Mouse (Mus musculus) 3T3-L1 (cell line): ENCODE measurements at regions not wholly inside any gene's neighbourhood (a gene's known extent, or its start where the extent isn't known, plus 50 kb on each side); places are given as distances from the start of the nearest gene placed in this dataset.

Experiments used
- DNase-seq: peaks from one replicate; pipeline ENCODE4 v3.0.0-alpha.2; 2015; ENCODE audit warnings: low read depth, low spot score

DNA sequence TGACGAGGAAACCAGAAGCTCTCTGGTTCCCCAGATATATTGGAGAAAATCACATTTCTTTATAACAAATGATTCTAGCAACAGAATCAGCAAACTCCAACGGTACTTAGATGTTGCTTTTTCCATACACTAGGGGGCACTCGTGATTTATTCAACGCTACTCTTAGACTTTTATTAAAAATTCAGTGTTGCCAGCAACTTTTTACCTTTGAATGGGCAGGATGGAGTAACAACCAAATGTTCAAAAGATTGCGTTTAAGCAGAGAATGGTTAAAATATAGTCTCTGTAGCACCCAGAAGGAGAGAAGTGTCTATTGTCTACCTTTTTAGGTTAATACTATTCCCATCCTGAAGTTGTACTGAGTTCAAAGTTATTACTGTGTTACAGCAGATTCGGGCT lies 715.4 kb upstream of the Cblb start:
- peak; percentile 69 for DNase-seq

DNA sequence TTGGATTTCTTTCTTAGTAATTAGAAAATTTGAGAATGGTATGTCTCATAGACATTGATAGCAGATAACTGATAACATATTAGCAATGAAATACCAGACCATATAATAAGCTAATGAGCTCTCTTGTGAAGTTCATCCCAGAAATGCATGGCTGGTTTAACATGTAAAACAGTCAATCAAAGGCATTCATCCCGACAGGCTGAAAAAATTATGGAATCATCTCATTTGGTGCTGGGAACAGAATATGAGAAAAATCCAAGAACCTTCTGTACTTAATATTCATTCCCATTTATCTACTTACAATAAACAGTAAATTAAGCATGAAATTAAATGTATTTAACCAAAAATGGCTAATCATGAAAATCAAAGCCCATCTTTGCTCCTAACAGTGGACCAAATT lies 698.8 kb upstream of the Cblb start:
- DNase-seq, result no peak

DNA sequence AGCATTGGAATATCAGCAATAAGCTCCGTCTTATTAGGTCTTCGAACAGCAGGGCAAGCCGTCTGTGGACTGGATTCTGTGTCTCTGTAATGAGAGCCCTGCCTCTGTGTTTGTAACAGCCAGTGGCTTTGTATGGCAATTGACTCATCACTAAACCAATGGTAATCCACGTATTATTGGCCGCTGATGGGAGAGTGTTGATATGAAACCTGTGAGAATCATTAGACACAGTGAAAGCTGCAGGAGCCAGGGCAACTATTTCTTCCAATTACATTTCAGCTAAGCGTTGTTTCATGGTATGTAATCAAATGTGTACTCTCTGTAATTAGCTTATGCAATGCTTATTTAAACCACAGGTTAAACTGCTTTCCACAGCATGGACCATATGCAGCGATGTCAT lies 696.1 kb upstream of the Cblb start:
- DNase-seq, result no peak

DNA sequence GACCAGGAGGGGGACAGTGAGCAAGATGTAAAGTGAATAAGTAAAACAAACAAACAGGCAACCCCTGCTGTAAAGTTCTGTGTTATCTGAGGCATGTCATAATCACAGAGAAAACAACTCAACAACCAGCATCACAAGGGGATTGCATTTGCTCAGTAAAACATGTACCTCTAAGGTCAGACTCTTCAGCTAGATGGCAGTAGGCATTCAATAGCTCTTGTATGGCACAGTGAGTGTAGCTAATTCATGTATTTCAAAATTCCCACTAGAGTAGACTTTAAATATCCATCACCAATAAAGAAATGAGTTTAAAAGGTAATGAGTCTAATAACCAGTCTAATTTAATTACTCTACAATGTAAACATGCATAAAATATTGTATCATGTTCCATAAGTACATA lies 683.9 kb upstream of the Cblb start:
- no peak for DNase-seq

DNA sequence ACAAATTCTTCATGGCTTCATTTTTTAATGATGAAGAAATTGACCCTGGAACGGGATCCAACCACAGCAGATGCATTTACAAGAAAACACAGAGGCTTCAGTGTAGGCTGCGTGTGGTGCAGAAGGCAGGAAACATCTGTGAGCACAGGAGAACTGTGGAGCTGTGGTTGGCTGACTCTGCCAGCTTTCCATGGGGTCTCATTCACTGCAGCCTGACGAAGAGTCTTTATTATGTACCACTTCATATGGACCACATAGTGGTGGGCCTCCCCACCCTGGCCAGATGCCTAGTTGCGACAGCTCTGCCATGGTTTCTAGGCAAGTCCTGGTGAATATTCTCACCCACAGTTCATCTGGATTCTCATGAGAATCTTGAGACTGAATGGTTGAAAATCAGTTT lies 678.9 kb upstream of the Cblb start:
- no peak for DNase-seq

DNA sequence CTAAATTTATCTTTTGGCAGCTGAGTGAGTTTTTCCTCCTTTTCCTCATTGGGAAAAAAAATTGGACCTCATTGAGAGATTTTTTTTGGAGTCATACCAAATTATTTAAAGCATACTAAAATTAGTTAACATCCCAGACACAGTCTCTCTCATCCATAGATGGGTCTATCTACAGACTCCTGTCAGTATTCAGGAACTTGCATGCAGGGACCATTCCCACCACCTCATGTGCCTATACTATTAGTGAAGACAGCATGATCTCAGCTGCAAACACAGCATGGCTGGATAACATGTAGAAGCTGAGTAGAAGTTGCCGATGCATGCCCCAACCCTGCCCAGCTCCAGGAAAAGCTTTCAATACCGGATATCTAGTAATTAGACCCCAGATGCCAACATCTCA lies 677.2 kb upstream of the Cblb start:
- no peak for DNase-seq

DNA sequence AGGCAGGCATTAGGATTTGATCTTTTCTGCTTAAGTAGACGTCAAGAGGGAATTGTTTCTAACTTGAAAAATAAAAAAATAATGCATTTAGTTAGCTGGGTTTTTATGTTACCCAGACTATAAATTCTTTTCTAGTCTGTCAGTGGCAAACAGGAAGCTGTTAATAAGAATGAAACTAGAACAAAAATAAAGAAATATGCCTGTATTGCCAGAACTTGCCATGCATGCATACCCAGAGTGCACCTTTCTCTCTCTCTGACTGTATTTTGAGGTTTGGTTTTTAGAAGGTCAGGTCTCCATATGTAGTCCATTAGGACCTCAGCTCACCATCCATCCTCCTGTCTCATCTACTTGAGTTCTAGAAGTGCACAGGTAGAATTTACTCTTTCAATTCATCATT lies 661.0 kb upstream of the Cblb start:
- no peak for DNase-seq

DNA sequence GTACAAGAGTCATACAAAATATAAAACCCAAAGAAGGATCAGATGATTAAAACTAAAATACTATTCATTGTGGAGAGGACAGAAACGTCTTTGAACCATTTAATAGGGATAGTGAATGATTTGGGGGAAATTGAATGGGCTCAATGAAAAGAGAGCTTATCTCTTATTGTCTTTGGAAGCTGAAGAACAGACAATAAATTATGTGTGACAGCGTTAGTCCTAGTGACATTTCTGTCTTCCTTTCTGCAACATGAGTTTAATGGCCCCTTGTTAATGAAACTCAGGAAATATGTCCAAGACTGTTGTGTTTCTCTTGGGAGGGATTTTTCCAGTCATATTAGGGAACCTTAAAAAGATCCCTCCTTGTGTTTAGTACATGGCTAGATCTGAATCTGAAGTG lies 644.6 kb upstream of the Cblb start:
- DNase-seq, result no peak

DNA sequence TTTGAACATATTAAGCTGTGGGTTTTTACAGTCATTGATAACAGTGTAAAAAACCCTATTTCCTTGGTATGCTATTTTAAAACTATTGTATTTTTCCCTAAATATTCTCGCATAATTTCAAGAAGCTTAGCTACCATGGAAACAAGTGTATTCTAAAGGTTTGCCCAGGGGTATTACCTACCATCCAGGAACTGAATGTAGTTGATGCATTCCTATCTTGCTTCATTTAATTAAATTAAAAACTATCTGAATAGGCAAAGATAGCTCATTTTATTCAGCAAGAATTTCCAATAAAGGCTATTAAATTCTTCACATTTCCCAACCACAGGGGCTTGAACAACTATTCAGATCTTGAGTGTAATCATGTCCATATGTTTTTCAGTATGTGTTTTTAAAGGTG lies 643.5 kb upstream of the Cblb start:
- no peak for DNase-seq

DNA sequence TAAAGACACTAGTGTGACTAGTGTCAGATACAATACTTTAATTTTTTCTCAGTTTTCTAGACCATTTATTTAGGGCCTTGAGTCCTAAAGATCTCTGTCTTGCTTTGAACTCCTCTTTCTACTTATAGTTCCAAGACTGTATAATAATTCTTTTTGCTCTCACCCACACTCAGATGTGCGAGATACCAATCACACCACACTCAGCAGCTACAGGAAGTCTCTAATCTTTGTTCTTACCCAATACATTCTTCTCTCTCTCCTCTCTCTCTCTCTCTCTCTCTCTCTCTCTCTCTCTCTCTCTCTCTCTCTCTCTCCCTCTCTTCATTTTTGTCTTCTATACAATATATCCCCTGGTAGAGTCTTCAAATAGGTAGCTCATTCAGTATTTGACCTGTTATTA lies 637.2 kb upstream of the Cblb start:
- no peak for DNase-seq
